Mouse (Mus musculus) myocyte (in vitro differentiated cells): ENCODE measurements around the gene Obscn.

Experiments
- CEBPB ChIP-seq: IDR thresholded peaks from 2 replicates; pipeline ENCODE4 v1.6.1; 2011; ENCODE audit warnings: mild to moderate bottlenecking, moderate library complexity; ENCODE audit not compliant: poor library complexity, insufficient read depth, severe bottlenecking
- E2F4 ChIP-seq: IDR thresholded peaks from one replicate; pipeline ENCODE4 v1.6.1; 2011; ENCODE audit warnings: mild to moderate bottlenecking, control low read depth, moderate library complexity; ENCODE audit not compliant: insufficient read depth
- MAX ChIP-seq: IDR thresholded peaks from one replicate; pipeline ENCODE4 v1.6.1; 2011; ENCODE audit warnings: low read depth, mild to moderate bottlenecking, control low read depth
- MYOD1 ChIP-seq, 3 experiments: IDR thresholded peaks; one replicate each; pipeline ENCODE4 v1.6.1; 2011; ENCODE audit warnings: control low read depth in 2 of 3, low read depth in 2 of 3, mild to moderate bottlenecking in 2 of 3, moderate library complexity in 1 of 3; ENCODE audit not compliant: insufficient read length in 2 of 3, control insufficient read depth in 1 of 3
- MYOG ChIP-seq, 3 experiments: IDR thresholded peaks; one replicate each; pipeline ENCODE4 v1.6.1; 2011; ENCODE audit warnings: control low read depth in 2 of 3, low read depth in 2 of 3, mild to moderate bottlenecking in 2 of 3; ENCODE audit not compliant: insufficient read length in 2 of 3, control insufficient read depth in 1 of 3, insufficient read depth in 1 of 3
- POLR2A ChIP-seq: IDR thresholded peaks from one replicate; pipeline ENCODE4 v1.6.1; 2011; ENCODE audit warnings: low read depth, mild to moderate bottlenecking, control low read depth, moderate library complexity; ENCODE audit not compliant: insufficient read length
- POLR2AphosphoS2 ChIP-seq: IDR thresholded peaks from one replicate; pipeline ENCODE4 v1.6.1; 2011; ENCODE audit warnings: low read depth, control low read depth; ENCODE audit not compliant: insufficient read length
- REST ChIP-seq: IDR thresholded peaks from one replicate; pipeline ENCODE4 v1.6.1; 2011; ENCODE audit warnings: mild to moderate bottlenecking, control low read depth, moderate library complexity; ENCODE audit not compliant: insufficient read depth, insufficient read length
- SRF ChIP-seq: IDR thresholded peaks from one replicate; pipeline ENCODE4 v1.6.1; 2011; ENCODE audit warnings: low read depth; ENCODE audit not compliant: control insufficient read depth, insufficient read length
- TCF12 ChIP-seq: IDR thresholded peaks from one replicate; pipeline ENCODE4 v1.6.1; 2011; ENCODE audit warnings: mild to moderate bottlenecking, control low read depth; ENCODE audit not compliant: poor library complexity, insufficient read depth, severe bottlenecking
- USF1 ChIP-seq: IDR thresholded peaks from one replicate; pipeline ENCODE4 v1.6.1; 2011; ENCODE audit warnings: low read depth, mild to moderate bottlenecking, control low read depth, moderate library complexity

DNA sequence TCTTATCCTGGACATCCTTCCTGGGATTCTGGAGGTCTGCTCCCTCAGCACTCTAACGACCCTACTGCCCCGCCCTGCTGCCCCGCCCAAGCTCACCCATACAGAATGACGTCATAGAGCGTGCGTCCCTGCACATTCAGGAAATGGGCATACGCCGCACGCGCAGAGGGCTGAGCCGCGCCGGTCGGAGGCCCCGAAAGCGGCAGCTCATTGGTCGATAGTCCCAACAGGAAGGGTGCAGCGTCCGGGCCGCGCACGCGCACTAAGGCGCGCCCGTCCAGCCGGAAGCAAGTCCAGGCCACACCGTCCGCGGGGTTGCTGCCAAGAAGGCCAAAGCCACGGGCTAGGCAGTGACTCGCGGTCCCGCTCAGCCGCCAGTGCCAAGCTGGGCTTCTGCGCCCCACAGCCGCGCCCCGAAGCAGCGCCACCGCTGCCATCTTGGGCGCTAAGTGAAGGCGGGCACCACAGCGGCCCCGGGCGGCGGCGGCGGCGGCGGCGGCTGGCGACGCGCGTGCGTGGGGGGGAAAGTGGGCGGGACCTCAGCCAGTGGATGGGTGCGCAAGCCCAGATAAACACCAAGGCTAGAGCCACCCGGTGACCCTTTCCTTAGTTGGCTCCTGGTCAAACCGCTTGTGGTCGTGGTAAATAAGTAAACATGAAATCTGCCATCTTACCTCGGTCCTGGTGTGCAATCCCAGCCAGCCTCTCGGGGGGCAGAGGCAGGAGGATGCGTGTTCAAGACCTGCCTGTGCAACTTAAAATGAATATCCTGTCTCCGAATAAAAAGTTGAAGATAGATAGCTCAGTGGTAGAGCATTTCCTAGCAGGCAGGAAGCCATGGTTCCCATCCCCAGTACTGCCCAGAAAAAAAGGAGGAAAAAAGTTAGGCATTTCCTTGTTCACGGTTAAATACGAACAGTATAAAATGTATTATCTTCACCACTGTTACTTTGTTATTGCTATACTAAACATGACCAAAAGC is 27.3 kb upstream of the Obscn start, which contains the start of gene Iba57:
- TF ChIP-seq POLR2AphosphoS2 (peak; percentile 88), MAX (no peak), POLR2A (peak; percentile 87), REST (no peak), SRF (peak; percentile 45), USF1 (no peak), TCF12 (no peak), E2F4 (no peak), MYOD1 (IDR thresholded peaks at IDR 0.05; ENCODE audit: control insufficient read depth in 1 of 3, insufficient read length in 2 of 3, low read depth in 2 of 3) (no peak), CEBPB (no peak), MYOG (IDR thresholded peaks at IDR 0.05; ENCODE audit: control insufficient read depth in 1 of 3, insufficient read depth in 1 of 3, insufficient read length in 2 of 3, low read depth in 2 of 3) (peak in 1 of 3 experiments; percentile 22)
